Mouse (Mus musculus) c-Kit-negative CD71-positive TER-119-positive erythroid progenitor cells, embryonic 14.5 days (primary cell): ENCODE results near the gene Nfkbib.

ENCODE experiments used
- DNase-seq: peaks from one replicate; pipeline ENCODE4 v3.0.0-alpha.2; 2013; ENCODE audit warnings: low read depth, low spot score

The Nfkbib gene

GRCm38 (mm10) chr7:28719159-28719558, 48.2 kb downstream of the Nfkbib start:
- DNase-seq = no peak

GRCm38 (mm10) chr7:28717726-28718125, 49.6 kb downstream of the Nfkbib start:
- no peak for DNase-seq

GRCm38 (mm10) chr7:28716590-28717281, 50.6 kb downstream of the Nfkbib start, which contains the start of gene Fbxo17:
Fbxo17 (plus strand) TSS chr7:28716804.
- no peak for DNase-seq

GRCm38 (mm10) chr7:28715598-28715997, 51.7 kb downstream of the Nfkbib start:
- no peak for DNase-seq

GRCm38 (mm10) chr7:28714667-28715066, 52.6 kb downstream of the Nfkbib start:
- DNase-seq = no peak

GRCm38 (mm10) chr7:28710962-28711361, 56.4 kb downstream of the Nfkbib start:
- DNase-seq = no peak

GRCm38 (mm10) chr7:28709454-28709853, 57.9 kb downstream of the Nfkbib start:
- no peak for DNase-seq
